Mouse (Mus musculus) lung, embryonic 15.5 days (tissue): Measurements from ENCODE around the gene Dennd4a. TPM values are rescaled to one million over a fixed set of nuclear protein-coding genes. Genes with fewer than 3 reads are reported as not detected.

ENCODE experiments used
- ATAC-seq: fragments of 200-750 bp; cut with Nextera tagmentation; 2 replicates; pipeline ENCODE4 v1.8.0; 2017; ENCODE audit warnings: moderate number of reproducible peaks, borderline replicate concordance; ENCODE audit not compliant: low FRiP score, low TSS enrichment; ENCODE audit errors: extremely low read depth
- H3K27ac ChIP-seq: fragments of 300-500 bp; sonication (generic); 2 replicates; pipeline ENCODE4 v1.5.1; 2015; ENCODE audit warnings: moderate library complexity, mild to moderate bottlenecking, inconsistent platforms
- H3K27me3 ChIP-seq: fragments of 300-500 bp; sonication (generic); 2 replicates; pipeline ENCODE4 v1.6.1; 2015; ENCODE audit warnings: inconsistent platforms
- H3K36me3 ChIP-seq: fragments of 300-500 bp; sonication (generic); 2 replicates; pipeline ENCODE4 v1.6.1; 2015; ENCODE audit warnings: inconsistent platforms
- H3K4me1 ChIP-seq: fragments of 300-500 bp; sonication (generic); 2 replicates; pipeline ENCODE4 v1.6.1; 2015; ENCODE audit warnings: inconsistent platforms
- H3K4me2 ChIP-seq: fragments of 300-500 bp; sonication (generic); 2 replicates; pipeline ENCODE4 v1.6.1; 2015; ENCODE audit warnings: inconsistent platforms, mild to moderate bottlenecking, moderate library complexity
- H3K4me3 ChIP-seq: fragments of 300-500 bp; sonication (generic); 2 replicates; pipeline ENCODE4 v1.5.1; 2015; ENCODE audit warnings: mild to moderate bottlenecking, inconsistent platforms
- H3K9ac ChIP-seq: fragments of 300-500 bp; sonication (generic); 2 replicates; pipeline ENCODE4 v1.6.1; 2015; ENCODE audit warnings: inconsistent platforms
- H3K9me3 ChIP-seq: fragments of 300-500 bp; sonication (generic); 2 replicates; pipeline ENCODE4 v1.6.1; 2016; ENCODE audit warnings: inconsistent platforms
- WGBS: fragments of 180-500 bp; shearing (Covaris S2); methylation state at CpG from one replicate; pipeline ENCODE4 v1.1.7; 2015; 5-methylcytosine and 5-hydroxymethylcytosine counted together
- polyA plus RNA-seq: library from polyadenylated mRNA; unstranded; fragments of >200 nt; fragmentation: Nextera tagmentation; extraction: Ambion mirVana; gene quantifications from 2 replicates; pipeline ENCODE4 v1.2.1, GENCODE M21; 2015

The Dennd4a gene
- polyA plus RNA-seq, 1 experiment from 2014 or later = 8.4 TPM

DNA sequence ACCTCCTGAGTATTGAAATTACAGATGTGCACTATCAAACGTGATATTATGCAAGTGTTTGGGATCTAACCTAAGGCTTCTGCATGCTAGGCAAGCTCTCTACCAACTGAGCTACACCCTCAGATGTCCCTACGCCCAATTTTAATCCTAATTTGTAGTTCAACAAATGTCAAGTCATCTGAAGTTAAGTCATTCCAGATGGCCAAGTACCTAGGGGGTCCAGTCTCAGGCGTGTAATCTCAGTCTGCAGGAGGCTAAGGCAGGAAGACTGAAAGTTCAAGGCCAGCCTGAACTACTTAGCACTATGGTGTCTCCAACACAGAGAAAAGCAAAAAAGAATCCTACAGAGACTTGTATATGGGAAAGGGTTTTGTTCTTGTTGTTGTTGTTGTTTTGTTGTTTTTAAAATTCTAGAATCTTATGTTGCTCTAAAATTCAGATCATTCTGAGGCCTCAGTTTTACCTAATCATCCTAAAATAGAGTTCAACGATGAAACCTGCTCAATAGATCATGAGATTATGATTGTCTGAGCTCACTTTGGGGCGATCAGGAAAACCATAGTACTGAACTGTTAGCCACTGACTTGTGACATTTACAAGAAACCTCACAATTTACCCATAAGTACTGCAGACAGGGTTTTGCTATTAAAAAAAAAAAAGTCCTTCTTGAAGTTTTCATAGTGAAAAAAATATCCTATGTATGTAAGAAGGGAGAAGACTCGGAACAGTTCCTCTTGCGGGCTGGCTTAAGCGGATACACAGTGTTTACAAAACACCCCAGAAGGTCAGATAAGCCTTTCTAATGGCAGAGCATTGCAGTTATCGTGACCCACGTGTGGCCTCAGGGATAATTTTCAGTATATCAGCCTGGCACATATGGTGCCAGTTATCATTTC, 18.5 kb upstream of the Dennd4a start:
- H3K9ac ChIP-seq = no peak overlapping the region
- H3K9me3 ChIP-seq = no peaks in the 10 kb centered on the region
- 38% methylated on average over 10 of the region's 10 CpGs for WGBS
- H3K4me3 ChIP-seq = no peak overlapping the region
- 0 out of 2 replicates have a peak, but pooled peaks have one; percentile 62 for ATAC-seq
- peaks cover 46% of the 10 kb centered on the region for H3K4me1 ChIP-seq
- H3K27me3 ChIP-seq = no peaks in the 10 kb centered on the region
- peak overlapping the region; percentile 74 for H3K27ac ChIP-seq
- H3K36me3 ChIP-seq = no peaks in the 10 kb centered on the region
- no peak overlapping the region for H3K4me2 ChIP-seq

DNA sequence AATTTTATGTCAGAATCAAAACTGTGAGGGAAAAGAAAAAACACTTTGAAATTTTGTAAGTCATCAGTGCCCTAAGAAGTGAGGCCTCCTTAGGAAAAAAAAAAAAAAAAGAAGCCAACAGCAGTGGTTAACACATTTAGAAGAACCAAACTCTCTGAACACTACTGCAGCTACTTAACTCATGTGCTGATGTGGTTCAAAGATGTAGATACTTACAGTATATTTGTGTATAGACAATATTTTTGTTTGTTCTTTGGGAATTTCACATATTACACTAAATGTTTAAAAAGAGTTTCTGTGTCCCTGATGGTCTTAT, 17.9 kb upstream of the Dennd4a start:
- Histone ChIP-seq H3K27ac (peak overlapping the region; percentile 75), H3K4me2 (no peak overlapping the region), H3K27me3 (no peaks in the 10 kb centered on the region), H3K9ac (no peak overlapping the region), H3K4me3 (no peak overlapping the region), H3K36me3 (no peaks in the 10 kb centered on the region), H3K4me1 (peaks cover 46% of the 10 kb centered on the region), H3K9me3 (no peaks in the 10 kb centered on the region)
- ATAC-seq = no peak

DNA sequence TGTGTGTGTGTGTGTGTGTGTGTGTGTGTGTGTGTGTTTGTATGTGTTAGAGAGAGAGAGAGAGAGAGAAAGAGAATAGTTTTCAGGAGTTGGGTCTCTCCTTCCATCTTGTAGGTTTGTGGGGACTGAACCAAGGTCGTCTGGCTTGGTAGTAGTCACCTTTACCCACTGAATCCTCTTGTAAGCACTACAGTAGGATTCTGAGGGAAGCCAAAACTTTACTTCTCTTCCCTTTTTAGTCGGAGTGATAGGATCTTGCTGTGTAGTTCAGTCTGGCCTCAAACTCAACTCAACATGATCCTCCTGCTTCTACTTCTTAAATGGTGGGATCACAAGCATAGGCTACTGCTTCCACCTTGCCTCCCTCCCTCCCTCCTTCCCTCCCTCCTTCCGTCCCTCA, 17.3 kb upstream of the Dennd4a start:
- ATAC-seq = no peak
- Histone ChIP-seq H3K4me1 (peaks cover 46% of the 10 kb centered on the region), H3K4me2 (no peak overlapping the region), H3K4me3 (no peak overlapping the region), H3K9ac (no peak overlapping the region), H3K27ac (peak overlapping the region; percentile 75), H3K27me3 (no peaks in the 10 kb centered on the region), H3K9me3 (no peaks in the 10 kb centered on the region), H3K36me3 (no peaks in the 10 kb centered on the region)
- 49% methylated on average over 3 of the region's 3 CpGs for WGBS

DNA sequence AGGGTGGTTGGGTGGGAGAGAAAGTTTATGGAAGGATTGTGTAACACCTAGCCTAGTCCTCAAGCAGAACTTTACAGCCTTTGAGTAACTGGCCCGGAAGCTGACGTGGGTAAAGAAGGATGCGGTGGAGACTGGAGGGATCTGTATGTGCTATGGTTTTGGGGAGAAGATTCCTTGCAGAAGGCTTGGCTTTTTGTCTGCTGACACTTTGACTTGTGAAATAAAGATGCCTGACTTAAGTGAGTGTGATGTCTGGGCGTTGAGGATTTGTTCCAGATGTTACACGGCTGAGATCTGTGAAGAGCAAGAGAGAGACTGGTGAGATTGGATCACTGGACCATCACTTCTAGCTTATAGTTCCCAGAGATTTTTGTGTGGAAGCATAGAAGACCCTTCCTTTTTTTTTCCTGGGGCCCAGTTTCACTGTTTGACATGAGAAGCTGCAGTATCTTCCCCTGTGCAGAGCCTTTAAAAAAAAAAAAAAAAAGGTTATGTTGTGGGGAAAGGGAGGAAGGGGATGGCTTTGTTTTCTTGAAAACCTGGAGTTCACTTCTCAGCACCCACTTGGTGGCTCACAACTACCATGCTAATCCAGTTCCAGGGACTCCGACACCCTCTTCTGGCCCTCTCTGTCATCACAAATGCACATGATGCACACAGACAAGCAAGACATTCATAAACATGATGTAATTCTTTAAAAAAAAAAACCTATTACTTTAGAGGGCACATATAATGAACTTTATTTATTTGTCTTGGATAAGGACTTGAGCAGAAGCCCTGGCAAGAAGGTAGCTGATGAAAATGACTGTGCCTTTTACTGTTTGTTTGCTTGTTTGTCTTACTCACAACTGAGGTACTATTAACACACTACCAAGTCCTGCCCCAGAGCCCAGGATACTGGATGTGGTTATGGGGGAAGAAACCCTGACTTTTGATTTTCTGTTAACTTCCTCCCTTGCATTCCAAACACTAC, 16.4 kb upstream of the Dennd4a start:
- Histone ChIP-seq H3K4me3 (no peak overlapping the region), H3K9me3 (no peaks in the 10 kb centered on the region), H3K27me3 (no peaks in the 10 kb centered on the region), H3K27ac (peak overlapping the region; percentile 75), H3K36me3 (no peaks in the 10 kb centered on the region), H3K9ac (no peak overlapping the region), H3K4me2 (no peak overlapping the region), H3K4me1 (peaks cover 46% of the 10 kb centered on the region)
- WGBS = 45% methylated on average over 6 of the region's 6 CpGs
- ATAC-seq = peak; percentile 77

DNA sequence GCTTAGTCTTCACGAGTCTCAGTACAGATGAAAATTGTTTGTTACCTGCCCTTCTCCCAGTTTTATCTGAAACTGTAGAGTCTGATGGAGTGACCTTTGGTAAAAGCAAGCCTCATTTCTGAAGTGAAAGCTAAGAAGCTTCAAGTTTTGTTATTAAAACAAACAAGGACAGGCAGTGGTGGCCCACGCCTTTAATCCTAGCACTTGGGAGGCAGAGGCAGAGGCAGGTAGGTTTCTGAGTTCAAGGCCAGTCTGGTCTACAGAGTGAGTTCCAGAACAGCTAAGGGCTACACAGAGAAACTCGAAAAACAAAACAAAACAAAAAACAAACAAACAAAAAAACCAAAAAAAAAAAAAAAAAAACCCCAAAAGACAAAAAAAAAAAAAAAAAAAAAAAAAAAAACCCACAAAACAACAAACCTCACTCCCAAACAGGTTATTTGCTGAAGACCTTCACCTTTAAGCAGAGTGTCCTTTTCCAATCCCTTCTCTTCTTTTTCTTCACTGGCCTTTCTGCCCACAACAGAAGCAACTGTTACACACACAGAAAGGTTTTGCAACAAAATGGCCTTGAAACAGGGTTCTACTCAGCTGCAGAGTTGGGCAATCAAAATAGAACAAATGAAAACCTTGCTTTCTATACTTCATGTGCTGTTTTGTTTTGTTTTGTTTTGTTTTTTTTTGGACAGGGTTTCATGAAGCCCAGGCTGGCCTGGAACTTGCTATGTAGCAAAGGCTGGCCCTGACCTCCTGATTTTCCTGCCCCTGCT, 15.1 kb upstream of the Dennd4a start:
- ATAC-seq = no peak
- no peaks in the 10 kb centered on the region for H3K9me3 ChIP-seq
- H3K4me1 ChIP-seq = peaks cover 42% of the 10 kb centered on the region
- WGBS = 57% methylated on average over 3 of the region's 3 CpGs
- 0 out of 2 replicates have a peak overlapping the region, but pooled peaks have one; percentile 8 for H3K27ac ChIP-seq
- H3K4me3 ChIP-seq = no peak overlapping the region
- no peak overlapping the region for H3K9ac ChIP-seq
- H3K4me2 ChIP-seq = no peak overlapping the region
- no peaks in the 10 kb centered on the region for H3K27me3 ChIP-seq
- H3K36me3 ChIP-seq = no peaks in the 10 kb centered on the region

DNA sequence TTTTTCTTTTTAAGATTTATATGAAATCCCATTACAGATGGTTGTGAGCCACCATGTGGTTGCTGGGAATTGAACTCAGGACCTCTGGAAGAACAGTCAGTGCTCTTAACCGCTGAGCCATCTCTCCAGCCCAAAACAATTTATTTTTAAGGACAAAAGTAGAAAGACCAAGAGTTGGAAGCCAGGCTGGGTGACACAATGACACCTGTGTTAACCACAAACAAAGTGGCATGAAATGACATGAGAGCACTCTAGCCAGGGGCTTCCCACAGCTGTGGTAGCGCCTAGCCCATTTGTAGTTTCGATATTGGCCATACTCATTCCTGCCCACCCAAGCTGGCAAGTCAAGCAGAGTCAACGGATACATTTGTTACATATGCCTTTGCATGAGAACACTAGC, 13.7 kb upstream of the Dennd4a start:
- 87% methylated on average over 4 of the region's 4 CpGs for WGBS

DNA sequence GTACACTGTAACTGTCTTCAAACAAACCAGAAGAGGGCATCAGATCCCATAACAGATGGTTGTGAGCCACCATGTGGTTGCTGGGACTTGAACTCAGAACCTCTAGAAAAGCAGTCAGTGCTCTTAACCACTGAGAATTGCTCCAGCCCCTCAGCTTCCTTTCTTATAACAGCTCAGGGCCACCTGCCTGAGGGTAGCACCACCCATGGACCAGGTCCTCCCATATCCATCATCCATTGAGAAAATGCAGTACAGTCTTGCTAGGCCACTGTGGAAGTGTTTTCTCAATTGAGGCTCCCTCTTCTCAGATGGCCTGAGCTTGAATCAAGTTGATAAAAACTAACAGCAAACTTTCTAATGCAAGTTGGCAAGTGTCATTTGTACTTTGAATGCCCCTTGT, 13.0 kb upstream of the Dennd4a start:
- no peak overlapping the region for H3K4me2 ChIP-seq
- no peak for ATAC-seq
- peaks cover 27% of the 10 kb centered on the region for H3K4me1 ChIP-seq
- H3K9me3 ChIP-seq = no peaks in the 10 kb centered on the region
- no peak overlapping the region for H3K4me3 ChIP-seq
- H3K36me3 ChIP-seq = no peaks in the 10 kb centered on the region
- no peak overlapping the region for H3K27ac ChIP-seq
- H3K27me3 ChIP-seq = no peaks in the 10 kb centered on the region
- no peak overlapping the region for H3K9ac ChIP-seq

More for the DNA sequence above, 13.7 kb upstream of the Dennd4a start:
- H3K36me3 ChIP-seq = no peaks in the 10 kb centered on the region
- no peaks in the 10 kb centered on the region for H3K27me3 ChIP-seq
- no peaks in the 10 kb centered on the region for H3K9me3 ChIP-seq
- ATAC-seq = no peak
- peaks cover 30% of the 10 kb centered on the region for H3K4me1 ChIP-seq
- H3K4me3 ChIP-seq = no peak overlapping the region
- H3K27ac ChIP-seq = no peak overlapping the region
- no peak overlapping the region for H3K4me2 ChIP-seq
- no peak overlapping the region for H3K9ac ChIP-seq

DNA sequence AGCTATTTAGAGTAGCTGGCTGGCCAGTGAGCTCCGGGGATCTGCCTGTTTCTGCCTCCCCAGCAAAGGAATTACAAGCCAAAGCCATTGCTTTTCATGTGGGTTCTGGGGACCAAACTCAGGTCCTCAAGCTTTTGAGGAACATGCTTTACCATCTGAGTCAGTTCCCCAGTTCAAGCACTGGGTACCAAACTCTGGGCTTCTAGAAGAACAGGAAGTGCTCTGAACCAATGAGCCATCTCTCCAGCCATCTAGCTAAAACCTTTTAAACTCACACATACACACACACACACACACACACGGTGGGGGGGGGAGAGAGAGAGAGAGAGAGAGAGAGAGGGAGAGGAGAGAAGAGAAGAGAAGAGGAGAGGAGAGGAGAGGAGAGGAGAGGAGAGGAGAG, 12.3 kb upstream of the Dennd4a start:
- 80% methylated on average over 1 of the region's 2 CpGs for WGBS
- ATAC-seq = no peak
- no peaks in the 10 kb centered on the region for H3K27me3 ChIP-seq
- H3K36me3 ChIP-seq = no peaks in the 10 kb centered on the region
- no peak overlapping the region for H3K4me2 ChIP-seq
- H3K4me3 ChIP-seq = no peak overlapping the region
- H3K4me1 ChIP-seq = peaks cover 20% of the 10 kb centered on the region
- H3K9ac ChIP-seq = no peak overlapping the region
- H3K27ac ChIP-seq = no peak overlapping the region
- no peaks in the 10 kb centered on the region for H3K9me3 ChIP-seq

DNA sequence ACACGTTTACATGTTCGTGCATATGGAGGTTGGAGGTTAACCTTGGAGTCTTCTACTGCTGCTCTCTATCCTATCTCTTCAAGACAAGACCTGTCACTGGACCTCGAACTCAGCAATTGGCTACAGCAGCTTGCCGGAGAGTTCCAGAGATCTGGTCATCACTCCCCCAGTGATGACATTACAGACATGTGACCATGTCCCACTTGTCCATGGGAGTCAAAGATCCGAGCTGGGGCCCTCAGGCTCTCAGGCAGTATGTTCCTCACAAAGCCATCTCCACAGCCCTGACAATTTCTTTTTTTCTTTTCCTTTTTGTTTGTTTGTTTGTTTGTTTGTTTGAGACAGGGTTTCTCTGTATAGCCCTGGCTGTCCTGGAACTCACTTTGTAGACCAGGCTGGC, 11.6 kb upstream of the Dennd4a start:
- no peak for ATAC-seq

DNA sequence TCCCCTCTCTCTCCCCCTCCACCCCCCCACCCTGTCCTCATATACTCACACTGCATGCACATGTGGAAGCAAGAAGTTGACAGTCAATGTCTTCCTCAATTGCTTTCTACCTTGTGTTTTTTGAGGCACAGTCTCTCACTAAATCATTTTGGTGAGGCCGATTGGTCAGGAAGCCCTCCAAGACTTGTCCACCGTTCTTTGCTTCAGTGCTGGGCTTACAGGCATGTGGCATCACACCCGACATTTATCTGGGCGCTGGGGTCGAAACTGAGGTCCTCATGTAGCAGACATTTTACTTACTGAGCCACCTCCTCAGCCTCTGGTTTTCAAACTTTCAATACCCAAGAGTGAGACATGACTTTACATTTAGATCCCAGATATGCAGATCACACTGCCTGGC, 8.6 kb upstream of the Dennd4a start:
- no peak overlapping the region for H3K4me3 ChIP-seq
- no peaks in the 10 kb centered on the region for H3K4me1 ChIP-seq
- ATAC-seq = no peak
- no peak overlapping the region for H3K4me2 ChIP-seq
- H3K9ac ChIP-seq = no peak overlapping the region
- no peaks in the 10 kb centered on the region for H3K9me3 ChIP-seq
- WGBS = 83% methylated on average over 5 of the region's 5 CpGs
- H3K27me3 ChIP-seq = no peaks in the 10 kb centered on the region
- H3K27ac ChIP-seq = no peak overlapping the region
- H3K36me3 ChIP-seq = no peaks in the 10 kb centered on the region

More for the DNA sequence above, 11.6 kb upstream of the Dennd4a start:
- Histone ChIP-seq H3K9ac (no peak overlapping the region), H3K27ac (no peak overlapping the region), H3K4me3 (no peak overlapping the region), H3K36me3 (no peaks in the 10 kb centered on the region), H3K4me1 (peaks cover 13% of the 10 kb centered on the region), H3K4me2 (no peak overlapping the region), H3K9me3 (no peaks in the 10 kb centered on the region), H3K27me3 (no peaks in the 10 kb centered on the region)
- 84% methylated on average over 5 of the region's 5 CpGs for WGBS

DNA sequence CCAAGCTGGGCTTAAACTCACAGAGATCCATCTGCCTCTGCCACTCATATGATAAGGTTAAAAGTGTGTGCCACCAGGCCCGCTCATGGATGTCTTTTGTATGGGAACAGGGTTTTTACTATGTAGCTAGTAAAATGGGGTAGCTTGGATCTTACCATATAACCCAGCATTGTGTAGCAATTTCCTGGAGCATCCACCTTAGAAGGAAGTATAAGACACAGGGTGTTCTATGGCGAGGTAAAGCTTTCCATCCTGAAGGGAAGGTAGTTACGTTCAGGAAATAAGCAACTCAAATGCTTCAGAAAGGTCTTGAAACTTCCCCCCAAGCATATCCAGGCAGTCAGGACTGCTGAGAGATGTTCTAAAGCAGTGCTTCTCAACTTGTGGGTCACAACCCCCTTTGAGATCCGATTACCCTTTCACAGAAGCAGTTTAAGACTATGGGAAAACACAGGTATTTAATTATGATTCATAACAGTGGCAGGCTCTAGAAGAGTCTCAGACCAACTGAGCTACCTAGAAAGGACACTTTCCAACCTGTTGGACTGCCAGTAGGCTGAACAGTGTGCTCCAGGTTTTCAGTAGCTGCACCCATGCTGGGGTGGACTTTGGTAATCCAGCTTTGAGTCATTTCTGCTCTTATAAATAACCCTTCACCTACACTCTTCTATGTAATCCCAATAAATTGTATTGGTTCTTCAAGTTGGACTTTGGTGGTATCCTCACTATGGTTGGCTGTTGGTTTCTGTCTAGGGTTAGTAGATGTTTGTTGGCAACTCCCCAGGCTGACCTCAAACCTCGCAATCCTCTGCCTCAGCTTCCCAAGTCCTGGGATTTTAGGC, 7.5 kb upstream of the Dennd4a start:
- Histone ChIP-seq H3K27ac (no peak overlapping the region), H3K27me3 (no peaks in the 10 kb centered on the region), H3K4me2 (no peak overlapping the region), H3K4me1 (no peaks in the 10 kb centered on the region), H3K9me3 (no peaks in the 10 kb centered on the region), H3K4me3 (no peak overlapping the region), H3K36me3 (no peaks in the 10 kb centered on the region), H3K9ac (no peak overlapping the region)
- 81% methylated on average over 5 of the region's 5 CpGs for WGBS
- no peak for ATAC-seq
